Mouse (Mus musculus): ENCODE data around the gene Gad2.
"Not testable (repeated sequence)": the region's sequence is repeated elsewhere in the genome, so short reads cannot be mapped to it uniquely, and the experiment has no call there.

Gene Gad2

GRCm38 (mm10) chr2:22621828-22622731 is at the start of gene Gad2:
Gene Gad2 (plus strand): TSS chr2:22622205.
- DNase-seq, result peak; percentile 46

GRCm38 (mm10) chr2:22587469-22588169 is 34.4 kb upstream of the Gad2 start:
- not testable (repeated sequence) for DNase-seq

DNA sequence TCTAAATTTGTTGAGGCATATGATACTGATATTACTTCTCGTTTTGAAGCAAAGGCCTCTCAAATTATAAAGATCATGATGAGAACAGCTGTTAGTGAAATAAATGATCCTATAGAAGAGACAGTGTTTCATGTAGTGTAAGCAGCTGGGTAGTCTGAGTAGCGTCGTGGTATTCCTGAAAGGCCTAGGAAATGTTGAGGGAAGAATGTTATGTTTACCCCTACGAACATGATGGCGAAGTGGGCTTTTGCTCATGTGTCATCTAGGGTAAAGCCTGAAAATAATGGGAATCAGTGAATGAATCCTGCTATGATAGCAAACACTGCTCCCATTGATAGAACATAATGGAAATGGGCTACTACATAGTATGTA is 33.8 kb upstream of the Gad2 start:
- DNase-seq, result not testable (repeated sequence)

- DNase-seq, result not testable (repeated sequence)
These were observed 33.2 kb upstream of the Gad2 start for GRCm38 (mm10) chr2:22588673-22589381.

DNA sequence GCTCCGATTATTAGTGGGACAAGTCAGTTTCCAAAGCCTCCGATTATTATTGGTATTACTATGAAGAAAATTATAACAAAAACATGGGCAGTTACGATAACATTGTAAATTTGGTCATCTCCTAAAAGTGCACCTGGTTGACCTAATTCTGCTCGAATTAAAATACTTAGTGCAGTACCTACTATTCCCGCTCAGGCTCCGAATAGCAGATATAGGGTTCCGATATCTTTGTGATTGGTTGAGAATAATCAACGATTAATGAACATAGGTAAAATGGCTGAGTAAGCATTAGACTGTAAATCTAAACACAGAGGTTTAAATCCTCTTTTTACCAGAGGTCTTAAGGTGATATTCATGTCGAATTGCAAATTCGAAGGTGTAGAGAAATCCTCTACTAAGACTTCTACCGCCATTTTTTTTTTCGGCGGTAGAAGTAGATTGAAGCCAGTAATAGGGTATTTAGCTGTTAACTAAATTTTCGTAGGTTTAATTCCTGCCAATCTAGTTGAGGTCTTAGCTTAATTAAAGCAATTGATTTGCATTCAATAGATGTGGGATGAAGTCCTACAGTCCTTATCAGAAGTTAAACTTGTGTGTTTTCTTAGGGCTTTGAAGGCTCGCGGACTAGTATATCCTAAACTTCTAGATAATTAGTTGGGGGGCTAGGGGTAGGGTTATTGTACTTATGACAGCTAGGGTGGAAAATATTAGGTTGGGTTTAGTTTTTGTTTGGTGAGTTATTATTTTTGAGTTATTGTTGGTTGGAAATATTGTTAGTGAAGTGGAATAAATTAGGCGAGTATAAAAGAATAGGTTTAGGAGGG is 32.4 kb upstream of the Gad2 start:
- not testable (repeated sequence) for DNase-seq

DNA sequence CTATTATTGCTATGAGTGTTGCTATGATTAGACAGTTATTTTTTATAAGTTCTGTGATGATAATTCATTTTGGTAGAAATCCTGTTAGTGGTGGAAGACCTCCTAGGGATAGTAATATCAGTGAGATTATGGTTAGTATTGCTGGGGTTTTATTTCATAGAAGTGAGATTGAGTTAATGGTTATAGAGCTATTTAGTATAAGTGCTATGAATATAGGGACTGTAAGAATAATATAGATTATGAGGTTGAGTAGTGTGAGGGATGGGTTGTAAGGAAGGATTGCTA is 31.9 kb upstream of the Gad2 start:
- no peak for DNase-seq

- no peak for DNase-seq
These were observed 4.1 kb upstream of the Gad2 start for GRCm38 (mm10) chr2:22617951-22618350.

DNA sequence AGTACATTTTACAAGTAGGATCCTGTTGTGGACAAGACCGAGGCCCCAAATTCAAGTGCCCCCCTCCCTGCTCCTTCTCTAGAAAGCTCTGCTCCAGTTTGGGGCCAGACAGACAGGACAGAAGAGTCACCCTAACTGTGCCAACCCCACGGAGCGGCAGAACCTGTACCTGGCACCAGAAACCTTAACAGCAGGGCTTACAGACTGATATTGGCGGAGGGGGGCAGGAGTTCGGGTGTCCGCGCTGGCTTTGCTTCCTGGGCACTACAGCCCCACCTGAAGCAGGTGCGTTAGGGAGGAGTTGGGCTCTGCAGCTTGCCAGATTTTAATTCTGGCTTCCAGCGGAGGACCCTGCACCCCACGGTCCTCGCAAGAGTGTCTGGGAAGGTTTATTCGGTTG is 2.6 kb upstream of the Gad2 start:
- DNase-seq, result no peak

DNA sequence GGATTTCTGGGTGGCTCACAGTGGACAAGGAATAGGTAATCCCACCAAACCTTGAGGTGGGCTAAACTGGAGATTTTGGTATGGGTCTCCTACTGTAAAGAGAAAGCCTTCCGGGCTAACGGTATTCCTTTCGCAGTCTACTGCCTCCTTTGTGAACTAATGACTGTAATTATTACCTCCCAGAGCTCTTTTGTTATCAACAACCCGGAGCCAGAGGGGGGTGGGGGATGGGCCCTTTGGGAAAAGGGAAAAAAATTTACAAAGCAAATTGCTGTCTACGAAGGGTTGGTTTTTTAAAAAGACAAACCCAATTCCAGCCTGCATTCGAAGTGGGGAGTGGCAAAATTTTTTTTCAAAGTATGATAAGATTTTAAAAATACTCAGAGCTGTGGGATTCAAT is 2.0 kb upstream of the Gad2 start:
- DNase-seq, result no peak

GRCm38 (mm10) chr2:22620534-22620933 is 1.5 kb upstream of the Gad2 start:
- no peak for DNase-seq

DNA sequence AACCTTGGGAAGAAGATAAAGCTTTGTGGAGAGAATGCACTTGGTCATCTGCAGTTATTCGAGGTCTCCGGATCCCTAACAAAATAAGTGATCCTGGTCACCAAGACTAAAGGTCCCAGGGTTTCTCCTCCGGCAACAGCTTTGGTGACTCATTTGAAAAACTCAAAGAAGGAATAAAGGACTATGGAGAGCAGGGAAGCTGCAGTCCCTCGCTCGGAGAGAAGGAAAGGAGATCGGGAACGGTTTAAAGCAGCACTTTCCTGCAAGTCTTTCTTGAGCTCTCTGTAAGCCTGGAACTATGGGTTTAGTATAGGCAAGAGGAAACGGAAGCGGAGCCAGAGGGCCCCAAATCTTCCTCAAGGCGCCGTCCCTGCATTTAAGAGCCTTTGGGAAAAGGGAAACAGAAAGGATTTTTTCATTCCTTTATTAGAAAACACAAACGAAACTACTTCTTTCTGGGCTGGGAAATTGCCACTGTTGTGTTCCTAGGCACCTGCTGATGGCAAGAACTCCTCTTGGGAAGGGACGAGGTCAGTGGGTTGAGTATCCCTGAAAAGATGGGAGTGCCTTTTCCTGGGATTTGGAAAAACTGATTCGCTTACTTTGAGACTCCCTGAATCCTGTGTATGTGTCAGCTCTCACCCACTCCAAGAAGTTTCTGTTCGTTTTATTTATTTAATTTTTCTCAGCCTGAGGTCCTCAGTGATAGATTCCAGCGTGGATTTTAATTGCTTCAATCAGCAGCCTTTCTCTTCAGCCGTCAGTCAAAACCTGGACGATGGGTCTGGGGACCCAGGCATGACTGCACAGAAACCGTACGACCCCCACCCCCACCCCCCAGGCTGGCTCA is 802 bp upstream of the Gad2 start:
- no peak for DNase-seq

GRCm38 (mm10) chr2:22623111-22624070 is 1.4 kb downstream of the Gad2 start:
- no peak for DNase-seq

DNA sequence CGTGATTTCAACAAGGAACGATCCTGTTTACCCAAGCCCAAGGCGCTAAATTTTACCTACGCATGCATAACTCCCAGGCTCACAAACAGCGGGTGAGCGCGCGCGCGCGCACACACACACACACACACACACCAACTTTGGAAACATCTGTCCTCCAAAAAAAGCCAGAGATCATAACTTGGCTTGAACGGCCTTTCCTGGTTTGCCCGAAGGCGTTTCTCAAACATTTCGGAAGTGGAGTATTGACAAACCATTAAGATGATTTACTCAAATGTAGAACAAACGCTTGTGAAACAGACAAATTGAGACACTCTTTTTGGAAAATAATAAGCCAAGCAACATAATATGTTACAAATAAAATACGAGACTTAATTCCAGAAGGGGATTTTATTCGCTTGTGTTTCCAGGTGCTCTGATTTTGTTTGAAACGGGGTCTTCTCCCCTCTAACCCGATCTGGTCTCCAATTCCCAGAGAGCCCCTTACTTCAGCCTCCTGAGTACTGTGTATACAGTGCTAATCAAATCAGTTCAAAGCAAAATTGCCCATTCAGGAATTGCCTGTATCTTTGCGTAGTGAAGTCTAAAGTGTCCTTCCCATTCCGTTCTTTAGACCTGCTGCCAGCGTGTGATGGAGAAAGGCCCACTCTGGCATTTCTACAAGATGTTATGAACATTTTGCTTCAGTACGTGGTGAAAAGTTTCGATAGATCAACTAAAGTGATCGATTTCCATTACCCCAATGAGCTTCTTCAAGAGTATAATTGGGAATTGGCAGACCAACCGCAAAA is 2.4 kb downstream of the Gad2 start:
- no peak for DNase-seq

DNA sequence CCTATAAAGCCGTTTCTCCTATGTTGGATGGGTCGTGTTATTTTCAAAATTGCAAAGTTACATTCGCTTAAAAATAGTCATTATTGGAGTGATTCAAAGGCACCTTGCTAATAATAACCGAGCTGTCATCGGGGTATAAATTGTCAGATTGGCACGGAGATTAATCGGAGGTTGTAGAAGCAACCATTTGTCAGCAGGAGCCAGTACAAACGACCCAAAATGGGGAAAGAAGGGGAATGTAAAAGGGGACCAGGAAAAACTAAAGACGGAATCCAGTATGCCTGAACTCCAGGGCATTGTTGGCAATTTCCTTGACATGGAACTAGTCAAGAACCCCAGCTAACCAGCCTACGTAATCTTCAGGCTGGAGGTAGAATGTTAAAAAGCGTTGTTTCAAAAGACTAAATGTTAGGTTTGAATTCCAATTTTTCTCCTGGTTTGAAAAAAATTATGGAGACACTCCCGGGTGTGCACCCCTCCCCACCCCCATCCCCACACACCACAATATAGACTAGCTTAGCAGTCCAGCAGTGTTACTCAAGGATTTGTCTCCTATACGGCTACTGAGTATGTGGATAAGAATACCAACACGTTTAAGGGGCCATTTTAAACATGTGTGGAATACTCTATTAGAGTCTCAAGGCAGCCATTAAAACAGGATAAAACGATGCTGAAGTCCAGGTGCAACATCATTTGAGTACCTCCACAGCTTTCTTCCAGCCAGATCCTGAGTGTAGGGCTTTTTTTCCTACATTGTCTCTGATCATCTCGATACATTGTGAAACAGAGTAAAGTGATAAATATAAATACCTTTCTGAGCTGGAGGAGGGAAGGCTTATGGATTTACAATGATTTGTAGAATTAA is 3.3 kb downstream of the Gad2 start:
- no peak for DNase-seq

DNA sequence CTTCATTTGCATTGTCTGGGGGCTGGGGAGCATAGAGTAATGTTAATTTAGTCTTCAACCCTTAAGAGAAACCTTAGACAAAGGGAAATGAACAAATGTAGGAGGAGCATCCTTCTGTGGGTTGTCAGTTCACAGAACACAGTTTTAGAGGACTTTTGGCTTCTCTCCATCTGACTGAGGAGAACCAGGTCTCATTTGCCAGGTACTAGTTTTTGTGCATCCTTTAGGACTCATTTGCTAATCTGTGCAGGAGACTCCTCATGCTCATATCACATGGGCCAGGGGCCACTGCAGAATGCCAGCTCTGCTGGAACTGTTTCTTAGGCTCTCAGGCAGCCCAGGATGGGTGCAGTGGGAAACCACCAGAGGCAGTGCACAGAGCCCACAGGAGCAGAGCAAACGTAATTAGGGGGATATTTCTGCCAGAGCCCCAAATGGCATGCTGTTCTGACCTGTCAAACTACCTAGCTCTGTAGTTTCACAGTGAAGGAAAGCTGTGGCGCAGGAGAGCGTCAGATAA is 5.2 kb downstream of the Gad2 start:
- DNase-seq, result no peak

DNA sequence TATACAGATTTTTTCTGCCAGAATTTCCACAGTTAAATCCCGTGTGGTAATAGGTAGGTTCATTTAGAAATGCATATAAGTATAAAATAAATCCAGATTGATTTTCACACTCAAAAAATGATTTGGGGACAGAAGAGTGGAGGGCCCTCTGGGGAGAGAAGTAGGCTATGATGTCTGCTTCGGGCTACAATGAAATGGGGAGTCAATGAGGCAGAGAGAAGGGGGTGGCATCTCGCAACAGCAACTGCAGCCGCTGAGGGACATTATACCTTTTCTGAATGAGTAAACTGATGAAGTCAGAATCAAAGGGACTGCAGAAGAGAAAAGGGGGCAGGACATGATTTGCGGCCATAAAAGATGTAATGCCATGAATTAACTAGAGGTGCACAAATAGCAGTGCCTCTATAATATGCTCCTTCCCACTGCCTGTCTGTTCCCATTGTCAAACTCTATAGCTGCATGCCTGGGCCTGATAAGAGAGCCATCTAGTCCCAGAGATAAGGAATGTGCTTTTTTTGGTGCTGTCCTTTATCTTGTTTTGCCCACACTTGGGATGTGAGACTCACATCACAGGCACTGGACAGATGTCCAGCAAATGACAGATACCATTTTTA is 5.9 kb downstream of the Gad2 start:
- no peak for DNase-seq

DNA sequence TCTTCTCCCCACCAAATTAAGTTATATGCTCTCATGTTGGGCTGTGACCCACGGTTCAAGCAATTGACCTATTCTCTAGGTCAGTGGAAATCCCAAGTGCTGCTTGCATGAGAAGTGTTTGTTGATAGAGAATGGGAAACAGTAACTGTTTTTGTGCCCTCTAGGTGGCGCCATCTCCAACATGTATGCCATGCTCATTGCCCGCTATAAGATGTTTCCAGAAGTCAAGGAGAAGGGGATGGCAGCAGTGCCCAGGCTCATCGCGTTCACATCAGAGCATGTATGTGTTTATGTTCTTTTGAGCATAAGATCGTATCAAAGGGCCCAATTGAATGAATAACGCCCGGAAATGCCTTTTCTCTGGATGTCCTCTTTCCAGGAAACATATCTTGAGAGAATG is 12.8 kb downstream of the Gad2 start:
- no peak for DNase-seq

DNA sequence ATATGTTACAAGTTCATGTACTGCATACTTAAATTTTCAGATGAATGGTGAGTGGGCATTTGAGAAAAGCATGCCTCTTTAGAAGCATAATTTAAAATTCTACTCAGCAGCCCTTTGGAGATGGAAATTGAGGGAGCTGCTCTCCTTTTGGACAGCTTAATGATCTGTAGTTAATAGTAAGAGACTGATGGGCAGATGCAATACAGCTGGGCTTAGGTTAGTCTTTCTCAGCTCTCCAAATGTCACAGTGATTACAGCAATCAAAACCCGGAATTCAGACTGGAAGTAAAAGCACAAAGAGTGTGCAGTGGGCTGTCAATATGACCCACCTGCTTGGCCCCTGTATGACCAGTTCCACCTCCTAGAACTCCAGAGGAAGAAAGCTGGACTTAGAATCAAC is 24.1 kb downstream of the Gad2 start:
- no peak for DNase-seq
